Mouse (Mus musculus) layer of hippocampus, postnatal 14 days (tissue): ENCODE results near the gene Gm12794. TPM values are rescaled to one million over a fixed set of nuclear protein-coding genes. Genes with fewer than 3 reads are reported as not detected.
"Not testable (repeated sequence)": the region's sequence is repeated elsewhere in the genome, so short reads cannot be mapped to it uniquely, and the experiment has no call there.

Source experiments
- DNase-seq, 2 experiments: peaks; one replicate each; pipeline ENCODE4 v3.0.0; 2021 to 2022; ENCODE audit warnings: low spot score in 2 of 2, mixed read lengths in 1 of 2
- long read RNA-seq, 2 experiments: library from polyadenylated mRNA; stranded (forward); transcript quantifications; one replicate each; pipeline ENCODE4 v2.0.0; 2021
- total RNA-seq, 2 experiments: library from RNA; stranded (reverse); gene quantifications; 2 replicates each; pipeline ENCODE4 v1.2.3; 2021

The Gm12794 gene
- total RNA-seq = not detected
- long read RNA-seq, experiment 1 = 0 reads
- long read RNA-seq, experiment 2 = 0 reads

- DNase-seq = not testable (repeated sequence)
Measured at GRCm38 (mm10) chr4:101940107-101940506, at the start of gene Gm12794. Gene Gm12794 (plus strand): TSS chr4:101940407.

GRCm38 (mm10) chr4:101893656-101894420 is 46.4 kb upstream of the Gm12794 start, which contains the start of gene C130073F10Rik:
Gene C130073F10Rik (minus strand): TSS chr4:101893789.
- no peak for DNase-seq

DNA sequence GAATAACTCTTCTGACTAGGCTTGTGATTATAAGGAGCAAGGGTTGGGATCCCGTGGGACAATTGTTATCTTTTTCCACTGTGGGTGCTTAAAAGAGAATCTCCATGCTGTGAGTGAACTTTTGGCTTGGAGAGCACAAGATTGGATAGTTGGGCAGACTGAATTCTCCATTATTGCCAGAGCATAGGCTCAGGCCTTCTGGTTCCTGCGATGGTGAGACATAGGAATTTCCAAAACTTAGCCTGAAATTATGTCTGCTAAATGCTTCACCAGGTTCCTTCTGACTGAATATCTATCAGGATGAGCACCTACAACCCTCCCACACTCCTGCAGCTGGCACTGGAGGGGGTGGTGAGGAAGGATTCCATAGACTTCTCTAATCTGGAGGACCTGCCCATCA is 31.4 kb upstream of the Gm12794 start, which contains the start of gene Gm12800:
Gm12800 (plus strand) TSS at position 301 of the 400 bp plus-strand sequence.
- not testable (repeated sequence) for DNase-seq

GRCm38 (mm10) chr4:101980949-101981348 is 40.7 kb downstream of the Gm12794 start, which contains the start of gene Gm12790:
Gene Gm12790 (minus strand): TSS chr4:101981049.
- DNase-seq = not testable (repeated sequence)

- DNase-seq = no peak
Measured at GRCm38 (mm10) chr4:101985678-101986077, 45.5 kb downstream of the Gm12794 start.

DNA sequence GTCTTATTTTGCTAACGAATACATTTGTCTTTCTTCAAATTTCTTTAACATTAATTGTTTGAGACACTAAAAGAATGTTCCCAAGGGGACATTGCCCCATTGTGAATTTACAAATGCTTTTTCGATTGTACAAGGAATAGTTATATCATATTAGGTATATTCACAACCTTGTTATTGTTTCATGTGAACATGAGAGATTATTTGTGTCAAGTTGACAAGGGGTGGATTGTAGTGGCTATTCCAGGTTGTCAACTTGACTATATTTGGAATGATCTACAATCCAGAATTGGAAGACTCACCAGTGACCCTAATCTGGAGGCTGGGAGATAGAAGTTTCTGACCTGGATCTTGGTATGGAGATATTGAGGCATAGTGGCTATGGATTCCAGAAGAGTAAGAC is 46.1 kb downstream of the Gm12794 start, which contains the start of gene Gm12789:
Gm12789 (plus strand) TSS at position 301 of the 400 bp plus-strand sequence.
- not testable (repeated sequence) for DNase-seq

Other genes starting within 250 kb of the Gm12794 start
- 1 to 10 TPM; 2.4 to 5.0 TPM for gene Lepr, start 223.0 kb upstream of the Gm12794 start, total RNA-seq
- gene B020004J07Rik, start 96.4 kb upstream of the Gm12794 start, total RNA-seq = not detected
- gene C130073F10Rik, start 46.6 kb upstream of the Gm12794 start, total RNA-seq = not detected
- not detected for gene Gm12800, start 31.3 kb upstream of the Gm12794 start, total RNA-seq
- gene Gm12790, start 40.6 kb downstream of the Gm12794 start, total RNA-seq = not detected
- not detected for gene Gm12789, start 46.2 kb downstream of the Gm12794 start, total RNA-seq
- 10 to 100 TPM; 61.5 to 68.9 TPM for gene Pde4b, start 147.1 kb downstream of the Gm12794 start, total RNA-seq